Mouse (Mus musculus) CH12F3 (cell line): ENCODE measurements at regions not wholly inside any gene's neighbourhood (a gene's known extent, or its start where the extent isn't known, plus 50 kb on each side); places are given as distances from the start of the nearest gene placed in this dataset.

Experiments
- in situ Hi-C: fragments of 300-500 bp; cut with MboI; formaldehyde crosslinking; loops from 2 replicates; pipeline ENCODE4 v1.14.3; 2020; ENCODE audit warnings: low sequenced_read_pairs

- in situ Hi-C loops, result no loop called here
Measured at GRCm38 (mm10) chr3:15110037-15110748, 221.9 kb downstream of the Gm9733 start.

GRCm38 (mm10) chr3:15112177-15112838, 219.8 kb downstream of the Gm9733 start:
- in situ Hi-C loops, result no loop called here

GRCm38 (mm10) chr3:15118634-15119356, 213.3 kb downstream of the Gm9733 start:
- in situ Hi-C loops, result no loop called here

- in situ Hi-C loops, result no loop called here
Measured at GRCm38 (mm10) chr3:15126736-15127135, 205.4 kb downstream of the Gm9733 start.

GRCm38 (mm10) chr3:15128370-15128769, 203.7 kb downstream of the Gm9733 start:
- in situ Hi-C loops, result no loop called here

- in situ Hi-C loops, result no loop called here
Measured at GRCm38 (mm10) chr3:15128960-15129359, 203.1 kb downstream of the Gm9733 start.

- in situ Hi-C loops, result no loop called here
Measured at GRCm38 (mm10) chr3:15129729-15130369, 202.3 kb downstream of the Gm9733 start.

- in situ Hi-C loops, result no loop called here
Measured at GRCm38 (mm10) chr3:15132136-15132535, 200.0 kb downstream of the Gm9733 start.

GRCm38 (mm10) chr3:15139550-15139949, 192.6 kb downstream of the Gm9733 start:
- in situ Hi-C loops, result no loop called here

GRCm38 (mm10) chr3:15153710-15154109, 178.4 kb downstream of the Gm9733 start:
- in situ Hi-C loops, result no loop called here

- in situ Hi-C loops, result no loop called here
Measured at GRCm38 (mm10) chr3:15154153-15154552, 177.9 kb downstream of the Gm9733 start.

- in situ Hi-C loops, result no loop called here
Measured at GRCm38 (mm10) chr3:15156681-15157080, 175.4 kb downstream of the Gm9733 start.

GRCm38 (mm10) chr3:15157842-15158241, 174.3 kb downstream of the Gm9733 start:
- in situ Hi-C loops, result no loop called here

GRCm38 (mm10) chr3:15158926-15159325, 173.2 kb downstream of the Gm9733 start:
- in situ Hi-C loops, result no loop called here

- in situ Hi-C loops, result no loop called here
Measured at GRCm38 (mm10) chr3:15159965-15160714, 172.0 kb downstream of the Gm9733 start.

- in situ Hi-C loops, result no loop called here
Measured at GRCm38 (mm10) chr3:15175811-15176210, 156.3 kb downstream of the Gm9733 start.

- in situ Hi-C loops, result no loop called here
Measured at GRCm38 (mm10) chr3:15179079-15179812, 152.9 kb downstream of the Gm9733 start.

- in situ Hi-C loops, result no loop called here
Measured at GRCm38 (mm10) chr3:15181111-15181510, 151.0 kb downstream of the Gm9733 start.

GRCm38 (mm10) chr3:15186731-15187130, 145.4 kb downstream of the Gm9733 start:
- in situ Hi-C loops, result no loop called here

- in situ Hi-C loops, result loop anchor here (10.0 kb wide), 1 partner anchor 320 kb away; no protein-coding TSS in a partner anchor
Measured at GRCm38 (mm10) chr3:15194362-15194761, 137.7 kb downstream of the Gm9733 start.
